Mouse (Mus musculus): ENCODE results near the gene Rpl36al.

The Rpl36al gene

DNA sequence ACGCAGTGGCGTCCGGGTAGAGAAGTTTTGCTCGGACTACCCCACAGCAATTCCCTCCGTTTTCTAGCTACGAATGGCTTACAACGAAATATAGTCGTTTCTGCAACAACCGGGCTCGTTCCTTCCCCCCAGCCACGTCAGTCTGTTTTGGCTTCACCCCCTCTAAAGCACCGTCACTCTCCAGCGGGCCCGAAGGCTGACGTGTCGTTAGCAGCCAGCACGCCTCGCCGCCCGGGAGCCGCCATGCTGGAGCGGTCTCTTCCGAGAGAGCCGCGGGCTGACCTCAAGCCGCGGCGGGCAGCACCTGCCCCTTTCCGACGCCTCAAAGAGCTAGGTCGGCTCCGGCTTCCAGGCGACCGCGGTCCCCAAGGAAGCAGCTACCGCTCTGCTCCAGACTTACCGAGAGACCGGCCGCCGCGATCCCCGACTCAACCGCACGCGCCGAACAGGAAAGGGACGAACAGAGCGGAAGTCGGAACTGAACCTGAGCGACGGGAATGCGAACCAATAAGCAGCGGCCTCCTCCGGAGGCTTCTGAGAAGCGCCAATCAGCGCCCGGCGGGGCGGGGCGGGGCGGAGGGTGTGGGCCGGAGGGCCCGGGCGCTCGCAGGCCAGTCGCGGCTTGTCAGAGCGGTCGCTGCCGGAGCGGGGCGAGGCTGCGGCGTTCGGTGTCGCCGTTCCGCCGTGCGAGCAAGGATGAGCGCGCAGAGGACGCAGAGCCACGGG lies at the start of gene Rpl36al, which contains the start of gene Mgat2:
Gene Rpl36al, minus strand, starts transcription at position 501 of the 726 bp plus-strand sequence.
Gene Mgat2, plus strand, starts transcription at position 575 of the 726 bp plus-strand sequence.
- peak; percentile 99 to 100 for DNase-seq (ENCODE audit: low spot score in 2 of 2)

DNA sequence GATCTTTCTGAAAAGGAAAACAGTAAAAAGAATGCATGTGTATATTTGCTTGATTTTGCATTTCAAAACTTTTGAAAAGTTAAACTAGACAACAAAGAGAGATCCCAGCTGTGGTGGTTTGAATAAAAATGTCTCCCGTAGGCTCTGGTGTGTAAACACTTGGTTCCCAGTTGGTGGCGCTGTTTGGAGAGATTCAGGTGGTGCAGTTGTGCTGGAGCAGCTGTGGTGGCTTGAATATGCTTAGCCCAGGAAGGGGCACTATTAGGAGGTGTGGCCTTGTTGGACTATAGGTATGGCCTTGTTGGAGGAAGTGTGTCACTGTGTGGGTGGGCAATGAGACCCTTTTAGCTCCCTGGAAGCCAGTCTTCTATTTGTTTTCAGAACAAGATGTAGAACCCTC lies 45.4 kb upstream of the Rpl36al start:
- DNase-seq (ENCODE audit: low spot score in 2 of 2), result peak in 1 of 2 experiments; percentile 10

DNA sequence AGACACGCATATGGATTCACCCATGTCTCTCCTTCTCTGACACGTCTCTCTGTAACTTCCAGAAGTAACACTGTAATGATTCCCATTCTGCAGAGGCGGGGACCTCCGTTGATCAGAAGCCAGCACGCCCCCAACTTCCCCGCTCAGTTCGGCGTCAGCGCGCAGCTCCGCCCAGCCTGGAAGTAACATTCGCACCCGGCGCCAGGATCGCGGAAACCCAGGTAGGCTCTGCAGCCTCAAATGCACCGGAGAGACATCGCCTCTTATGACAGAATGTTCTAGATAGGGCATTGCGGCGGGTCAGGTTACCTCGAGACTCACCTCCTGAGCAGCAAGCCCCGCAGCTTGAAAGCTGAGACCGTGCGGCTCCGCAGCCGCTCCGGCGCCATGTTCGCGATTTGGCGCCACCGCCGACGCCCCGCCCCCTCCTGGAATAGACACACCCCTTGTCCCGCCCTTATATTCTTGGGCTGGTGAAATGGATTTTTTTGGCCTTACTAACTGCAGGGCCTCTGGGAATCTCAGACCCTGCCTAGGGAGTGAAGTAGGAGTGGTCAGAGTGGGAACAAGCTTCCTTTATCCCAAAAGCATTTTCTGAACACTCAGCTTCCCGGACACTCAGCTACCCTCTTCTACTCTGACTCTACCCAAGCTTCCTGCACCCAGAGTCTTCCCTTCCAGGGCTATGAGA lies 44.0 kb upstream of the Rpl36al start, which contains the start of gene Pole2:
Gene Pole2, minus strand, starts transcription at position 420 of the 691 bp plus-strand sequence.
- peak; percentile 70 to 87 for DNase-seq (ENCODE audit: low spot score in 2 of 2)

DNA sequence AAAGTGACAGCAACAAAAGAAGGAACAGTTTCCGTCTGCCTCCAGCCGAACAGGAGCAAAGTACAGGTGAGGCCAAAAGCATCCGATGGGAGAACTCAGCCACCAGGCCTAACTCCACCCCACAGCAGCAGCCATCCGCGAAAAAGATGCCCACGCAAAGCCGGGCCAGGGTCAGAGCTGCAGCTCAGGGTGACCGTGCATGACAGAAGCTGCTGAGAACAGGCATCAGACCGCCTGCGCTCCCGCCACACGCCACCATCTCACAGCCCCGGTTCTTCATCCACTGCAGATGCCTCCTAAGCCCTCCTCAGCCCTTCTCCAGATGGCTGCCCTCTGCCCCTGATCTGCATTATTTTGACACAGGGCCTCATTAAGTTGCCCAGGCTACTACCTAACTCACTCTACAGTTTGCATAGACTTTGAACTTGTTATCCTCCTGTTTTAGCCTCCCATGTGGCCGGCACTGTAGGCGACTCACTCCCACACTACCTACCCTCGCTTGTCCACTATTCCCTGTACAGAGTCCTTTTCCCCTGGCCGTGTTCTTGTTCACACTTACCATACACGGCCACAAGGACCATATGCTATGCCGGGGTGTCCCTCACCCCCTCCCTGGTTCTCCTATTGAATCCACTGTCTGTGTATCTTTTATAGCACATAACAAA lies 36.9 kb upstream of the Rpl36al start:
- DNase-seq (ENCODE audit: low spot score in 2 of 2), result no peak

DNA sequence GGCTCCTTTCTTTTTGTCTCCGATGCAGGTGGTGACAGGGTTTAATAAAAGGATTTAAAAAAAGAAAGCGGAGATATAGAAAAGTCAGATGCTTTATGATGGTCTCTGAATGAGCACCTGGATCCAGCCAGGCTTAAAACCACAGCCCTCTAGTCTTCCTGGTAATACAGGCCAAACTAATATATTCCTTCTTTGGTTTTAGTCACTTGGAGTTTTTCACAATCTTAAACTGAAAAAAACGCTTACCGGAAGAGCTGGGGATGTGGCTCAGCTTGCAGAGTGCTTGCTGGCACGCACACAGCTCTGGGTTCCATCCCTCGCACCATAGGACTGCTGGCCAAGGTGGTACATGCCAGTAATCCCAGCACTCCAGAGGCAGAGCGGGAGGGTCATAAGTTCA lies 32.7 kb upstream of the Rpl36al start:
- DNase-seq (ENCODE audit: low spot score in 2 of 2), result no peak

DNA sequence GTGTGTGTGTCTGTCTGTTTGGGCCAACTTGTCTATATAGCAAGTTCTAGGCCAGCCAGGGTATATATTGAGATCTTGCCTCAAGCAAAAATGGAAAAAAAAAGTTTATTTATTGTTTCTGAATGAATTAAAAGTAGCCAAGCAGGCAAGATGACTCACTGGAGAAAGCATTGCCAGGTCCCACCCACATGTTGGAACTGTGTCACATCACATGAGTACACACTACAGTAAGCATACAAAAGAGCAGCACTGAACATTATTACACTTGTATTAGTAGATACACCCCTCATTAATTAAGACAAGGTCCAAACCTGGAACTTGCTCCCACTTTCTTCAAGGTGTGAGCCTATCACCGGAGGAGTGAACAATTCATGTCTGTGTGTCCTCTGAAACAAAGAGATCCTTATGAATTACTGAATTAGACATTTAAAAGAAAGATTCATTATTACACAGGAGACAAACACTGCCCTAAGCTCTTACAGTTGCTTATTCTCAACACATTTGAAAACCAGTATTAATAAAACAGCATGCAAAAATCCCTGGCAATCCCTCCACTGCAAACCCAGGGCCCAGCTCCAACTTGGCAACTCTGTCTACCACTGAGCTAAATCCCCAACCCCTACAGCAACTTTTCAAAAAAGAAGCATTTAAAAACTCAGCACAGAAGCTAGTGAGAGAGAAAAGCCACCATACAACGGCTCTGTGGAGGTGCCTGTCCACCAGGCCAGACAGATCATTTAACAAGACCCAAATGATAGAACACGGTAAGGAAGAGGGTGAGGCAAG lies 31.3 kb upstream of the Rpl36al start:
- no peak for DNase-seq (ENCODE audit: low spot score in 2 of 2)

DNA sequence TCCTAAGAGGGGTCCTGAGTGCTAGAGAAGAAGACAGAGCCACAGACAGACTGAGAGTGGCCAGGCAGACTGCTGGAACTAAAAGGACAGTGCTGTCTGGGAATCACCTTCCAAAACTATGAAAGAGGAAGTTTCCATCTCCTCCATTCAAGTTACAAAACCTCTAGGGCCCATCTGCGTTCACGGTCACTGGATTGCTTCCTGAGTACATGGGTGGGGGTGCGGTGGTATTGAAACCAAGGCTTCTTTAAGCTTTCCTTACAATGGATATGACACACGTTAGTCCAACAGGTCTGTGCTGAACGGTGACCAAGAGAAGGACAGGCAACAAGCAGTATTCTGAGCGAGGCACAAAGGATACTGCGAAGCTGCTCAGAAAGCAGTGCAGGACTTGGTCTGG lies 30.5 kb upstream of the Rpl36al start:
- DNase-seq (ENCODE audit: low spot score in 2 of 2), result no peak

DNA sequence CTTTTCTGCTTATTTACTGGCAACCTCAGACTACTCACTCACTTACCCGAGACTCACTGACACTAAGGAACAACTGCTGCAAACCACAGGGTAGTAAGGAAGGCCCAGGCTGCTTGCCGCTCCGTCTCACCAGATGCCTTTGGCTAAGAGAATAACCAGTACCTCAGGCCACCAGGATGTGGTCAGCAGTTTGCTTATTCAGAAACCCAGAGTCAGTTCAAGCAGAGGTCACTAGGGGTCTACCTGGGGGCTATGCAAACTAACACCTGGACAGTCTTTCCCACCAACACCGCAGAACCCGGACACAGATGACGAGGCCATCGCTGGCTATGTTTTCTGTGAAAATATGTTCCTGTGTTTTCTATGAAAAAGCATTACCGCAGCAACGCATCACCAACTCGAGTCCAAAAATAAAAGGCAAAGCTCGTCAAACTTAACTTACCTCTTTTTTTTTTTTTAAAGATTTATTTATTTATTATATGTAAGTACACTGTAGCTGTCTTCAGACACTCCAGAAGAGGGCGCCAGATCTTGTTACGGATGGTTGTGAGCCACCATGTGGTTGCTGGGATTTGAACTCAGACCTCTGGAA lies 29.4 kb upstream of the Rpl36al start:
- DNase-seq (ENCODE audit: low spot score in 2 of 2), result no peak

DNA sequence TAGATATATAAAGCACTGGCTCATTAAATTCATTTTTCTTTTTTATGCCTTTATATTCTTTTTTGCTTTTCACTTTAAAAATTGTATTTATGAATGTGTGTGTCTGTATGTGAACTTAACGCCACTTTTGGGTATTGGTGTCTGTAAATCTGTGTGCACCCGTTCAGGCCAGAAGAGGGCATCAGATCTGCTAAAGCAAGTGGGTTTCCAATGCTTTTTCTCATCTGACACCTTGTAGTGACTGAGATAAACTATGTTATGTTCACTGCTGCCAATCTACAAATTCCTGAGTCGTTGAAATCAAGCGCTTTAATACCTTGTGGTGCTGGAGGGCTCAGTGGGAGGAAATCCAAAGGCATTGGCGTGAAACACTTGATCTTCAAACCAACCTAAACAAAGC lies 27.2 kb upstream of the Rpl36al start:
- DNase-seq (ENCODE audit: low spot score in 2 of 2), result no peak

DNA sequence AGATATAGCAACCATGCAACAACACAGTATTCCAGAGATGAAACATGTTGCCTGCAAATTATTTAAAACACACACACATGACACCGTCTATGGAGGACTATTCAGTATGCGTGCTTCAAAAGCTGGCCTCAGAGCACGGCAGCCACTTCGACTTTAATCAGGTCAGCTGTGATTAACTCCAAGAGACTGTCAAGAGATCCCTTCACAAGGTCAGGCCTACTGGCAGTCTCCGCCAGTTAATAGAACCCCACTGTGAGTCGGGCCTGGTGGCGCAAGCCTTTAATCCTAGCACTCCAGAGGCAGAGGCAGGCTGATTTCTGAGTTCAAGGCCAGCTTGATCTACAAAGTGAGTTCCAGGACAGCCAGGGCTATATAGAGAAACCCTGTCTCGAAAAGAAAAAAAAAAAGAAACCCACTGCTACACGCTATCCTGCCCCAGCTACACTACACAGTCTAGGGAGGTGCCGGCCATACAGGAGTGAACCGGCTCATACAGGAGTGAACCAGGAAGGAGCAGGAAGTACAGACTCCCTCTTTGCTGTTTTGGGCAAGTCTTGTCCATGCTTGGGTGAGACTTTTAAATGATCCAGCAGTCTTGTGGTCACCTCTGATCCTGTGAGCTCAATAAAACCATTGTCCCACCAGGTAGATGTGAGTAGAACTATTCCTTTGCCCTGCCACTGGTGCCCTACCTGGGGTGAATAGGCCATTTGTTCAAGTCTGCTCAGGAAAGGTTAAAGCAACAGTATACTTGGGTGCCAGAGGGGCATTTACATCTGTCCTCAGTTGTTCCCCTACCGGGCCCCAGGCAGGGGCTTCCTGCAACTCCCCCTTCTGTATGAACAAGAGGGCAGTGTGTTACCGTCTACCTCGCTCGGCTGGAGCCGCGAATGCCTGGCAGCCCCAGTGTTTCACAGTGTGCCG lies 26.4 kb upstream of the Rpl36al start:
- DNase-seq (ENCODE audit: low spot score in 2 of 2), result no peak

DNA sequence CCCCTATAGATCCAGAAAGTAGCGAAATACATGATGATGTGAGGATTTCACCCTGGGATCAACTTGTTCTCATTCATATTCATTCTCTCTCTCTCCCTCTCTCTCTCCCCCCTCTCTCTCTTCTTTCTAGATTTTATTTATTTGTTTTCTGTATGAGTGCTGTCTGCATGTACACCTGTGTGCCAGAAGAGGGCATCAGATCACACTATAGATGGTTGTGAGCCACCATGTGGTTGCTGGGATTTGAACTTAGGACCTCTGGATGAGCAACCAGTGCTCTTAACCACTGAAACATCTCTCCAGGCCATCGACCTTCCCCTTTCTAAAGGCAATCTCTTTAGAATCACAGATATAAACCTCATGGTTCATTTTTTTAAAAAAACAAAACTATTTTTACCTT lies 24.6 kb upstream of the Rpl36al start:
- no peak for DNase-seq (ENCODE audit: low spot score in 2 of 2)

DNA sequence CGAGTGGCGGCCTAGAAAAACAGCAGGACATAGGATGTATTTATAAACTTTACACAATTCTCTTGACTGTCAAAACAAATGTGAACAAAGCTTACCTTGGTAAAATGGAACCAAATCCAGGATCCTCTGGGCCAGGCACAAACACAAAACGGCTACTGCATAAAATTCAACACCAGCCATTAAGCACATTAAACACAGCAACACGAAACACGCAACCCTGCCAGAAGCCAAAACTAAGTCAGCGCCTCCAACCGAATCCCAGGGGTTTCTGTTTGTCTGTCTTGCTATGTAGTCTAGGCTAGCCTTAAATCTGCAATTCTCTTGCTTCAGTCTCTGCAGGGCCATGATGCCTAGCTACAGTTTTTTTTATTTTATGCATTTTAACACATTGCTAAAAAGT lies 24.0 kb upstream of the Rpl36al start:
- no peak for DNase-seq (ENCODE audit: low spot score in 2 of 2)

DNA sequence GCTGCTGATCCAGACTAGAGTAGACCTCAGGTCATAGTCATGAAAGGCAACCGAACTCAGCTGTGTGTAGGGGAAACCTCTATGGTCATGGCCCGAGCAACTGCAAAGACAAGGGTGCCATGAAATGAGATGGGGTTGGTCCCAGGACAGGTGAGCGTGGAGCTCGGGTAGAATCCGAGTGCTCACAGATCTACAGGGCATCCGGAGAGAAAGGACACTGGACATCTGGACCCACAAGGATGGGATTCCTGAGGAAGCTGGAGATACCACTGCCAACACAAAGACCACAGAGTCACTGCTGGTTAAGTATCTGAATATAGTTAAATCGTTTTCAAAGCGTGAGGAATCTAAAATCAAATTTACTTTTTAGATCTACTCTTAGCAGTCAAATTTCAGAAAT lies 23.5 kb upstream of the Rpl36al start:
- no peak for DNase-seq (ENCODE audit: low spot score in 2 of 2)

DNA sequence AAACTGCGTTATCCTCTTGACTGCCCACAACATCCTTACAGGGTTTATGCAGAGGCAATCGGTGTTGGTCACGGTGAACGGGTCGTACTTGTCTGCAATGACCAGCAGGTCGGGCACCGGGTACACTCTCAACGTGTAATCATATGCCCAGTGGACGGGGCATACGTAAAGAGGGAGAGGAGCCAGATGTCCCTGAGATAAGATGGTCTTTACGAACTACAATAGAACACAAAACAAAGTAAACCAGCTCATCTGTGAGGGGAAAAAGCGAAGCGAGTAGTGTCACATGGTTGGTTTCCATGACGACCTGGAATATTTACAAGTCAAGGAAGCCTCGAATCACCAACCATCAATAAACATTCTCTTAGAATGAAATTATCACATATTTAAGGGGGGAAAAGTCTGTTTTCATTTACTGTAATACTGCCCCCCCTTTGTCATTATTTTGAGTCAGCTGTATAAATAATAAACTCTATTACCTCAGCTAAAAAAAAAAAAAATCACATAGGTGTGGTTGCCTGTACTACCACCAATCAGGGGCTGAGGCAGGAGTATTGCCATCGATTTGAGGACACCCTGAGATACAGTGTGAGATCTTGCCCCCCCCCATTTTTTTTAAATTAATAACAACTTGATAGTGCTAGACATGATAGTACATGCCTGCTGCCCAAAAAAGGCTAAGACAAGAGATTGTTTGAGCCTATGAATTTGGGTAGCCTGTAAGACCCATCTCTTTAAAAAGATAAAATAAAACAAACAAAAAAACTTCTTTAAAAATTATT lies 20.4 kb upstream of the Rpl36al start, which contains the start of gene Gm49384:
Gene Gm49384, minus strand, starts transcription at position 216 of the 782 bp plus-strand sequence.
- DNase-seq (ENCODE audit: low spot score in 2 of 2), result no peak

DNA sequence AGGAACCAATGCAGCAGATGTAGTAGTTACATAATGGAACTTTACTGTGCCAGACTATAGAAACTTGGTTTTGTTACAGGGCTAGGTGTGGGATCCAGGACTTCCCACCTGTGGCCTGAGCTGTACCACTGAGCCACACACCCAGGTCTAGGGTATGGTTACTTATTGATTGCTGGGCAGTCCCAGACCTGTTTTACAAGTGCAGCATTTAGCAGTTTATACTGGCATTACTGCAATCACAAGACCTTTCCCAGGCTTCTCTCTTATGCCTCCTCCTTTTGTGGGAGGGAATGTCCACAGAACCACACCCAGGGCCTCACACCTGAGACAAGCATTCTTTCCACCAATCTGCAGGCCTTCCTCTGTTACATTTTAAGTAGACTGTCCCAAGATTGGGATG lies 15.1 kb upstream of the Rpl36al start:
- no peak for DNase-seq (ENCODE audit: low spot score in 2 of 2)

DNA sequence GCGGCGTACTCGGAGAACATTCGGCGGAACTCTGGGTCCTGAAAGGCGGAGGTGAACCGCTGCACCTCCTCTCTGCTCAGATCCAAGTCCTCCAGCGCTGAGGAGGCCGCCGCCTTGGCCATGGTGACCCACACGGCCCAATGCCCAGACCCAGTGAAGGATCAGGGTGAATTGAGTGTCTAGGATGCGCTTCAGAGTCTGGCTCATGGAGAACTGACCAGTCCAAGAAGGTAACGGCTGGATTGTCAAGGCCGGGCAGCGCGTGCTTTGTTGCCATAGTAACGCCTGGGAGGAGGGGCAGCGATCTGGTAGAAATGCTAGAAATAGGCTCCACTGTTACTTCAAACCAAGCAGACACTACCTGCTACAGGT lies 14.3 kb upstream of the Rpl36al start, which contains the start of gene Dnaaf2:
Gene Dnaaf2, minus strand, starts transcription at position 266 of the 372 bp plus-strand sequence.
- peak; percentile 31 to 61 for DNase-seq (ENCODE audit: low spot score in 2 of 2)

DNA sequence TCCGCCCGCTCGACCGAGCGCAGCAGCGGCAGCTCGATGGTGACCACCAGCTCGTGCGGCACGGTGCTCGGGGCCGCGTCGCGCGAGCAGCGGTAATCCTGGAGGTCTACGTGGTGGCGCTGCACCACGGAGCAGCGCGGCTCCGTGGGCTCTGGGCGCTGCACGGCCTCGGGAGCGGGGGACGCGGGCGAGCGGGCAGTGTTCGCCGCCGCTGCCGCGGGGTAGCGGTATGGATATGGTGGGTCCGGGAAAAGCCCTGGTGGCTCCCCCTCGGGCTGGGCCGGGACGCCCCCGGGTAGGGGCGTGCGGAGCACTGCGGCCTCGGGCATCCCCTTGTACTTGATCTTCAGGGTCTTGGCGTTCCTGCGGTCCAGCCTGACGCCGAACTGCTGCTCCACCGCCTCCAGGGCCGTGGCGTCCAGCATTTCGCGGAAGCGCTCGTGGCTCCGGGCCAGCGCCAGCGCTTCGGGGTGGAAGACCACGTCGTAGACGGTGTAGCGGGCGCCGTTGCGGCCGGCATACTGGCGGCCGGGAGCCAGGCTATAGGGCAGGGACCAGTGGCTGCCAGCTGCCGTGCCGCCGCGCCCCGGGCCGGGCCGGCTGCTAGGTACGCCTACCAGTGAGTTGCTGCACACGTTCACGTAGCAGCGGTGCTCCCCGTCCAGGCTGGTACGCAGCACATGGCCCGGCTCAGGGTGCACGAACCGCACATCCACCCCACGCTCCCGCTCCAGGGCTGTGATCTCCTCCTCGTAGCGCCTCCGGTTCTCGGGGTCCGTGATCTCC lies 13.7 kb upstream of the Rpl36al start:
- peak in 1 of 2 experiments; percentile 64 for DNase-seq (ENCODE audit: low spot score in 2 of 2)
